Comparison of ENCODE assay signal across 9 mouse cellular contexts in the genomic region with DNA sequence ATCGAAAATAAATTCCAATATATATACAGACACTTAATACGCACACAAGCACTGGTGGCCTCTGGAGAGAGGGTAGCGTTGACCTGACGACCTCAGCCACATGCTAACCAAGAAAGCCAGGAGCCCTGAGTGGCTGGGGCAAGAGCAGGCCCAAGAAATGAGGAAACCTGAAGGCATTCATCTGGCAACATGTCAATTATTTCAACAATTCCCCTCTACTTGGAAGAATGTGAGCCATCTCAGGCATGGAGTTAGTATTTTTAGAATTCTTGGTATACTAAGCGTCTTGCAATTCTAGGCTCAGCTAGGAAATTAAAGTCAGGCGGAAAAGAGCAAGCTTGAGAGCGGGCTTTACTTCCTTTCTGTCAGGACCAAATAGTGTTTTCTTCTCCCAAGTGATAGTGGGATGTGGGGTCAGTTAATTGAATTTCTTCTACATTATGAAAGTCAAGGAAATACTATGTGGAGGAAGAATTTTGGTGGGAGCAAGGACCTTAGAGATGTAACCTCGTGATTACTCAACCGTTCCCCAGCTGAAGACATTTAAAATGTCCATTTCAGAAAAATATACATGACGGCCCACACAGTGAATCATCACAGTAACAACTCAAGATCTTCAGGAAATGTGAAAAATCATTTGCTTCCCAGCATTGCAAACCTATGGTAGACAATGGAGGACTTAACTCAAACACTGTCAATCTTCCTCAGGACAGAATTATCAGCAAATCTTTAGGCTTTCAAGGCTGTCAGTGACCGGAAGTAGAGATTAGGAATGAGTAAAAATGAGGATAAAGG.
DNase-seq lines count a peak whose midpoint lies in the region; ATAC-seq and TF ChIP-seq lines count a peak whose summit lies in the region.
"Had no signal": no experiment of that assay in that cellular context is flagged by ENCODE, and none has a peak within 500 bp of the region (broad histone marks: within the 10 kb centered on the region; RNA-seq: fewer than 3 reads in every experiment).

No protein-coding gene starts in this region.

- no peak for TF ChIP-seq POLR2A in cortical plate, adult 2 months (IDR thresholded peaks at IDR 0.05; ENCODE audit: extremely low read depth, insufficient read depth, low read length)

- H3K9ac ChIP-seq in intestine, embryonic 16.5 days (ENCODE audit: low read depth, low read length) = no peak overlapping the region

- intact Hi-C loops in left cerebral cortex, adult 2 months (cut with DNase I) = loop anchor here (2.0 kb wide), 1 partner anchor 47 kb away; no protein-coding TSS in a partner anchor
- intact Hi-C loops in left cerebral cortex, postnatal 10 days (cut with DNase I) = no loop called here

- ATAC-seq in intestine, embryonic 16.5 days = peak; percentile 33; the same call in 1 of the 2 replicates

- no peaks in the 10 kb centered on the region for H3K36me3 ChIP-seq in intestine, embryonic 16.5 days (ENCODE audit: control insufficient read depth, insufficient read depth, low read length)

- 60% methylated on average over 11 of the region's 11 CpGs for WGBS in intestine, embryonic 16.5 days

- TF ChIP-seq CTCF in left cerebral cortex, adult 2 months (IDR thresholded peaks at IDR 0.05) = no peak
- no peak for TF ChIP-seq CTCF in cortical plate, adult 2 months (IDR thresholded peaks at IDR 0.05; ENCODE audit: extremely low read depth, insufficient read depth, low read length)

- H3K4me3 ChIP-seq in left cerebral cortex, adult 2 months = no peak overlapping the region
- no peak overlapping the region for H3K4me3 ChIP-seq in cortical plate, adult 2 months (ENCODE audit: insufficient read depth, low read length)
- H3K4me3 ChIP-seq in intestine, embryonic 16.5 days (ENCODE audit: low read length) = no peak overlapping the region

- no peak overlapping the region for H3K4me2 ChIP-seq in intestine, embryonic 16.5 days (ENCODE audit: low read depth, low read length)

- H3K9me3 ChIP-seq in intestine, embryonic 16.5 days (ENCODE audit: control insufficient read depth, low read length) = no peaks in the 10 kb centered on the region

- peak overlapping the region; percentile 82 for H3K27ac ChIP-seq in left cerebral cortex, adult 2 months
- H3K27ac ChIP-seq in cortical plate, adult 2 months (ENCODE audit: insufficient read depth, low read length) = peak overlapping the region; percentile 91
- H3K27ac ChIP-seq in intestine, embryonic 16.5 days (ENCODE audit: low read length) = no peak overlapping the region

- H3K4me1 ChIP-seq in cortical plate, adult 2 months (ENCODE audit: control insufficient read depth, insufficient read depth, low read length) = peaks cover 4% of the 10 kb centered on the region
- H3K4me1 ChIP-seq in intestine, embryonic 16.5 days (ENCODE audit: control insufficient read depth, insufficient read depth, low read length) = peaks cover 8% of the 10 kb centered on the region; the same call in 1 of the 2 replicates

- H3K27me3 ChIP-seq in intestine, embryonic 16.5 days (replicated peaks; ENCODE audit: control insufficient read depth, insufficient read depth, low read length) = no peaks in the 10 kb centered on the region

- DNase-seq in left cerebral cortex, adult 2 months (ENCODE audit: extremely low spot score in 1 of 2, low spot score in 2 of 2) = no peak
- DNase-seq in left cerebral cortex, postnatal 10 days (ENCODE audit: extremely low spot score in 1 of 2, low spot score in 2 of 2) = no peak
- DNase-seq in lung, postnatal 4 days = peak; percentile 23 to 56
- DNase-seq in layer of hippocampus, adult 8-10 months (ENCODE audit: low spot score in 2 of 2) = no peak
- no peak for DNase-seq in thymus, adult 18-20 months
- no peak for DNase-seq in natural killer cell, adult 2 months (ENCODE audit: low spot score in 2 of 2)
- DNase-seq: cerebellum, adult 8-10 months had no signal

Comparison
In these comparisons a context has a peak if more than half of its experiments do, and no peak if none do; other contexts are left out.
1. DNase-seq: peak in lung, postnatal 4 days (2 of 2); none in left cerebral cortex, adult 2 months (0 of 2), left cerebral cortex, postnatal 10 days (0 of 2), layer of hippocampus, adult 8-10 months (0 of 2), thymus, adult 18-20 months (0 of 2) and natural killer cell, adult 2 months (0 of 2).